Mouse (Mus musculus) brain, embryonic 14.5 days (tissue): ENCODE measurements at regions not wholly inside any gene's neighbourhood (a gene's known extent, or its start where the extent isn't known, plus 50 kb on each side); places are given as distances from the start of the nearest gene placed in this dataset.

Source experiments
- CTCF ChIP-seq: fragments of 200-500 bp; IDR thresholded peaks from 2 replicates; pipeline ENCODE4 v1.5.1; 2012; ENCODE audit warnings: inconsistent platforms, mild to moderate bottlenecking, moderate library complexity, borderline replicate concordance; ENCODE audit not compliant: insufficient read depth, insufficient read length; ENCODE audit errors: extremely low read depth
- POLR2A ChIP-seq: fragments of 200-500 bp; IDR thresholded peaks from 2 replicates; pipeline ENCODE4 v1.6.1; 2012; ENCODE audit warnings: mild to moderate bottlenecking, inconsistent platforms, borderline replicate concordance; ENCODE audit not compliant: poor library complexity, insufficient read depth, insufficient read length, severe bottlenecking; ENCODE audit errors: extremely low read depth

DNA sequence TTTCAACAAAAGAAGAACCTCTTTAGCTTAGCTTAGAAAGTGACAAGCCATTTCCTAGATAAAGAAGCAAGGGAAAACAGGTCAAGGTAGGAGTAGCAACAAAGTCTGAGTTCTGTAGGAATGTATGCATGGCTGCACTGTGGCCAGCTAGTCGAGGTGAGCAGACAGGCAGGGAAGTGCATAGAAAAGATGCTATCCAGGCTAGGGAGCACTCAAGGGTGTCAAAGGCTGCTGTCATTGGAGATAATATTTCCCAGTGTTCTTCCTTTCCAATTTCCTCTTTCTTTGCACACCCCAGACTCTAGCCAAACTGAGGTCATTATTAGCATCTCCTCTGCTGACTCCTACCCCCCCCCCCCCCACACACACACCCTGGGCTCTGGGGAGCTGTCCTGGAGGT lies 2229.4 kb downstream of the 4930444P10Rik start:
- TF ChIP-seq POLR2A (no peak), CTCF (no peak)
